Mouse (Mus musculus) ovary, postnatal 14 days (tissue): ENCODE measurements around the gene Kpna2.
A peak's percentile ranks its signal among the peaks of the same experiment; 100 is the strongest.
"Not testable (repeated sequence)": the region's sequence is repeated elsewhere in the genome, so short reads cannot be mapped to it uniquely, and the experiment has no call there.

ENCODE experiments used
- DNase-seq: peaks from one replicate; pipeline ENCODE4 v3.0.0; 2022; ENCODE audit warnings: low spot score

Kpna2 gene

GRCm38 (mm10) chr11:106999151-106999948, at the start of gene Kpna2:
Gene Kpna2 (minus strand): TSS chr11:106999541.
- DNase-seq: peak; percentile 85

- DNase-seq: no peak
These were observed 47.7 kb upstream of the Kpna2 start for GRCm38 (mm10) chr11:107046766-107047620.

- DNase-seq: no peak
These were observed 46.2 kb upstream of the Kpna2 start for GRCm38 (mm10) chr11:107045546-107045945.

GRCm38 (mm10) chr11:107044321-107044720, 45.0 kb upstream of the Kpna2 start:
- peak; percentile 49 for DNase-seq

GRCm38 (mm10) chr11:107043361-107043760, 44.0 kb upstream of the Kpna2 start:
- no peak for DNase-seq

- no peak for DNase-seq
These were observed 42.1 kb upstream of the Kpna2 start for GRCm38 (mm10) chr11:107041396-107041795.

GRCm38 (mm10) chr11:107039417-107039816, 40.1 kb upstream of the Kpna2 start:
- no peak for DNase-seq

- no peak for DNase-seq
These were observed 34.9 kb upstream of the Kpna2 start for GRCm38 (mm10) chr11:107034085-107034810.

- no peak for DNase-seq
These were observed 32.3 kb upstream of the Kpna2 start for GRCm38 (mm10) chr11:107031635-107032034.

- DNase-seq: no peak
These were observed 30.2 kb upstream of the Kpna2 start for GRCm38 (mm10) chr11:107029536-107029935.

GRCm38 (mm10) chr11:107028754-107029153, 29.4 kb upstream of the Kpna2 start:
- no peak for DNase-seq

- DNase-seq: no peak
These were observed 28.9 kb upstream of the Kpna2 start for GRCm38 (mm10) chr11:107028275-107028618.

GRCm38 (mm10) chr11:107027431-107028274, 28.3 kb upstream of the Kpna2 start:
- DNase-seq: peak; percentile 78

- no peak for DNase-seq
These were observed 27.5 kb upstream of the Kpna2 start for GRCm38 (mm10) chr11:107026554-107027430.

GRCm38 (mm10) chr11:107025411-107026321, 26.3 kb upstream of the Kpna2 start, which contains the start of gene 1810010H24Rik:
Gene 1810010H24Rik (plus strand): TSS chr11:107025681.
- no peak for DNase-seq

GRCm38 (mm10) chr11:107024406-107024805, 25.1 kb upstream of the Kpna2 start:
- no peak for DNase-seq

- no peak for DNase-seq
These were observed 22.8 kb upstream of the Kpna2 start for GRCm38 (mm10) chr11:107022050-107022683.

GRCm38 (mm10) chr11:107019722-107020121, 20.4 kb upstream of the Kpna2 start:
- DNase-seq: not testable (repeated sequence)

GRCm38 (mm10) chr11:107019318-107019717, 20.0 kb upstream of the Kpna2 start:
- no peak for DNase-seq
